Mouse (Mus musculus): ENCODE results near the gene Cdh4. TPM values are rescaled to one million over a fixed set of nuclear protein-coding genes. Genes with fewer than 3 reads are reported as not detected.

Cdh4 gene
- polyA plus RNA-seq, 1 experiment from 2014 or later = 42.8 TPM

- H3K27ac ChIP-seq (replicated peaks; ENCODE audit: low read depth, low read length) = no peak overlapping the region
- 6% methylated on average over 3 of the region's 3 CpGs for WGBS
- H3K9me3 ChIP-seq (ENCODE audit: control insufficient read depth, low read length) = no peaks in the 10 kb centered on the region
- ATAC-seq (ENCODE audit: low FRiP score, low TSS enrichment) (peak; percentile 64), DNase-seq (peak; percentile 92)
- 0 out of 2 replicates have a peak, but pooled peaks cover 2% of the 10 kb centered on the region for H3K36me3 ChIP-seq (ENCODE audit: control insufficient read depth, insufficient read depth, low read length)
- H3K9ac ChIP-seq (replicated peaks; ENCODE audit: low read length) = no peak overlapping the region
- H3K27me3 ChIP-seq (ENCODE audit: control insufficient read depth, insufficient read depth, low read length) = no peaks in the 10 kb centered on the region
- H3K4me2 ChIP-seq (ENCODE audit: low read length) = no peak overlapping the region
- H3K4me3 ChIP-seq (replicated peaks; ENCODE audit: low read depth, low read length) = no peak overlapping the region
- H3K4me1 ChIP-seq (ENCODE audit: control insufficient read depth, insufficient read depth, low read length) = no peaks in the 10 kb centered on the region
These were observed 432.9 kb downstream of the Cdh4 start for GRCm38 (mm10) chr2:179875147-179875546.

DNA sequence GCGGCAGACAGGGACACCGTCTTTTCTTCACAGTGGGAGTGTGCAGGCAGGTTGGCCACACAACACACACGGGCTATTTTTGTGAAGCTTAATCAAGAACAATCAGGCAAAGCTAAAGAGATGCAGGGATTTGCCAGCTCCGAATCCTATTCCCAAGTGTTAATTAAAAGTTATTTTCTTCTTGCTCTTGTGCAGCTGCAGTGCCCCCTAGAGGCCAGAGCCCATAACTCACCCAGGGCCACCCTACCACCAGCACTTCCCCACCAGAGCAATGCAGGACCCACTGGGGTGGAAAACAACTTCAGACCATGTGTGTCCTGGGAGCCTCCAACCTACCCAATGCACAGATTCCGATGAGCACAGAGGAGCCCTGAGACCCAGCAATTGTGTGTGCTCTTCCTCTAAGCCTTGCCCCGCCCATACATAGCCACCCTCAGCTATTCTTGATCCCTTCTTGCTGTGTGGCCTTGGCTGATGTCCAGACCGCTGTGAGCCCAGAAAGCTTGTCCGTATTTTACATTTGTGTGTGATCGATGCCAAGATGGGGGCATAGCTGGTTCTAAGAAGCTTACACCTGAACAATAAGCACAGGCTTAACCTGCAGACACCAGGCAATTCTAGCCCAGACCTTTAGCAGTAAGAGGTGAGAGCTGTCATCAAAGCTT lies 435.5 kb downstream of the Cdh4 start:
- peak; percentile 59 for DNase-seq
- no peaks in the 10 kb centered on the region for H3K9me3 ChIP-seq (ENCODE audit: control insufficient read depth, low read length)
- no peaks in the 10 kb centered on the region for H3K27me3 ChIP-seq (ENCODE audit: control insufficient read depth, insufficient read depth, low read length)
- no peak overlapping the region for H3K4me2 ChIP-seq (ENCODE audit: low read length)
- 67% methylated on average over 9 of the region's 9 CpGs for WGBS
- no peak for ATAC-seq (ENCODE audit: low FRiP score, low TSS enrichment)
- H3K9ac ChIP-seq (replicated peaks; ENCODE audit: low read length) = no peak overlapping the region
- H3K4me1 ChIP-seq (ENCODE audit: control insufficient read depth, insufficient read depth, low read length) = no peaks in the 10 kb centered on the region
- no peak overlapping the region for H3K27ac ChIP-seq (replicated peaks; ENCODE audit: low read depth, low read length)
- 0 out of 2 replicates have a peak, but pooled peaks cover 2% of the 10 kb centered on the region for H3K36me3 ChIP-seq (ENCODE audit: control insufficient read depth, insufficient read depth, low read length)
- no peak overlapping the region for H3K4me3 ChIP-seq (replicated peaks; ENCODE audit: low read depth, low read length)

GRCm38 (mm10) chr2:179884561-179884960 lies 442.3 kb downstream of the Cdh4 start:
- no peak for DNase-seq
- no peaks in the 10 kb centered on the region for H3K4me1 ChIP-seq (ENCODE audit: control insufficient read depth, insufficient read depth, low read length)
- 54% methylated on average over 7 of the region's 7 CpGs for WGBS
- peaks cover 16% of the 10 kb centered on the region for H3K36me3 ChIP-seq (ENCODE audit: control insufficient read depth, insufficient read depth, low read length)
- no peak overlapping the region for H3K27ac ChIP-seq (replicated peaks; ENCODE audit: low read depth, low read length)
- H3K9ac ChIP-seq (replicated peaks; ENCODE audit: low read length) = no peak overlapping the region
- no peak overlapping the region for H3K4me3 ChIP-seq (replicated peaks; ENCODE audit: low read depth, low read length)
- no peaks in the 10 kb centered on the region for H3K9me3 ChIP-seq (ENCODE audit: control insufficient read depth, low read length)
- no peaks in the 10 kb centered on the region for H3K27me3 ChIP-seq (ENCODE audit: control insufficient read depth, insufficient read depth, low read length)
- no peak for ATAC-seq (ENCODE audit: low FRiP score, low TSS enrichment)
- H3K4me2 ChIP-seq (ENCODE audit: low read length) = no peak overlapping the region

DNA sequence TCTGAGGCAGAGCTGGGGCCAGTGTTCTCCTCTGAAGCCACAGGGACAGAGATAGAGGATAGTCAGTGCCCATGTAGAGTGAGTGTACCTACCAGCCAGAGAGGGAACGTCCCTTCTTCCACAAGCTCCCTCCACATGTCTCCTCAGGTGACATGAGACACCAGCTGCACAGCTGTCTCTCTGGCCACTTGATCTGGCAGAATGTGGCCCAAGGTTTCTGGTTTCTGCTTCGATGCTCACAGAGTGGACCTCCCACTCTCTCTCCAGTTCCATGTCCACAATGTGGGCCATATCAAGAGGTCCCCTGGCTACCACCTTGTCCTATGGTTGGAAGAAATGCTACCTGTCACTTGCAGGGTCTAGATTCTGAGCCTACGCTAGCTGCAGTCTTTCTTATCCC lies 448.8 kb downstream of the Cdh4 start:
- Histone ChIP-seq H3K4me1 (ENCODE audit: control insufficient read depth, insufficient read depth, low read length) (no peaks in the 10 kb centered on the region), H3K27me3 (ENCODE audit: control insufficient read depth, insufficient read depth, low read length) (no peaks in the 10 kb centered on the region), H3K4me3 (replicated peaks; ENCODE audit: low read depth, low read length) (no peak overlapping the region), H3K9me3 (ENCODE audit: control insufficient read depth, low read length) (no peaks in the 10 kb centered on the region), H3K9ac (replicated peaks; ENCODE audit: low read length) (no peak overlapping the region), H3K36me3 (ENCODE audit: control insufficient read depth, insufficient read depth, low read length) (peaks cover 17% of the 10 kb centered on the region), H3K4me2 (ENCODE audit: low read length) (no peak overlapping the region), H3K27ac (replicated peaks; ENCODE audit: low read depth, low read length) (no peak overlapping the region)
- 84% methylated on average over 3 of the region's 3 CpGs for WGBS
- DNase-seq (no peak), ATAC-seq (ENCODE audit: low FRiP score, low TSS enrichment) (no peak)

GRCm38 (mm10) chr2:179896949-179897348 lies 454.7 kb downstream of the Cdh4 start:
- 95% methylated on average over 2 of the region's 2 CpGs for WGBS
- no peak overlapping the region for H3K4me2 ChIP-seq (ENCODE audit: low read length)
- H3K4me3 ChIP-seq (replicated peaks; ENCODE audit: low read depth, low read length) = no peak overlapping the region
- H3K9me3 ChIP-seq (ENCODE audit: control insufficient read depth, low read length) = no peaks in the 10 kb centered on the region
- ATAC-seq (ENCODE audit: low FRiP score, low TSS enrichment) (no peak), DNase-seq (no peak)
- 0 out of 2 replicates have a peak, but pooled peaks cover 3% of the 10 kb centered on the region for H3K36me3 ChIP-seq (ENCODE audit: control insufficient read depth, insufficient read depth, low read length)
- H3K27ac ChIP-seq (replicated peaks; ENCODE audit: low read depth, low read length) = no peak overlapping the region
- no peaks in the 10 kb centered on the region for H3K4me1 ChIP-seq (ENCODE audit: control insufficient read depth, insufficient read depth, low read length)
- H3K27me3 ChIP-seq (ENCODE audit: control insufficient read depth, insufficient read depth, low read length) = no peaks in the 10 kb centered on the region
- H3K9ac ChIP-seq (replicated peaks; ENCODE audit: low read length) = no peak overlapping the region

DNA sequence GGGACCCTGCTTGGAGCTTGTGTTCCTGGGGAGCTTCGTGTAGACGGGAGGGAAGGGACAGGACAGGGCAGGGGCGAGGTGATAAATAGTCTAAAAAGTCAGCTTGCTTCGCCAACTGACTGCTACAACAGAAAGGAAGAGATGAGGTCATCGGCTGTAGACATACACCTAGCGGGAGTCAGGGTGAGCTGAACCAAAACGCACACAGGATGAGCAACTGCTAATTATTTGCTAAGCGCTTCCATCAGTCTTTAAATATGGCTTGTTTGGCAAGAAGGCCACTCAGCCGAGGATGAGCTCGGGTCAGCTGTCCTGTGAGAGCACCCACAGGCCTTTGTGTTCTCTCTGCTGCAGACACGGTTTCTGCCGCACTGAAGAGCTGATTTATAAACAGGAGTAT lies 470.7 kb downstream of the Cdh4 start:
- Histone ChIP-seq H3K4me1 (ENCODE audit: control insufficient read depth, insufficient read depth, low read length) (no peaks in the 10 kb centered on the region), H3K27me3 (ENCODE audit: control insufficient read depth, insufficient read depth, low read length) (no peaks in the 10 kb centered on the region), H3K9ac (replicated peaks; ENCODE audit: low read length) (no peak overlapping the region), H3K36me3 (ENCODE audit: control insufficient read depth, insufficient read depth, low read length) (peaks cover 54% of the 10 kb centered on the region), H3K9me3 (ENCODE audit: control insufficient read depth, low read length) (no peaks in the 10 kb centered on the region), H3K27ac (replicated peaks; ENCODE audit: low read depth, low read length) (no peak overlapping the region), H3K4me2 (ENCODE audit: low read length) (no peak overlapping the region), H3K4me3 (replicated peaks; ENCODE audit: low read depth, low read length) (no peak overlapping the region)
- ATAC-seq (ENCODE audit: low FRiP score, low TSS enrichment) = no peak
- peak; percentile 15 for DNase-seq
- 47% methylated on average over 12 of the region's 12 CpGs for WGBS

GRCm38 (mm10) chr2:179913349-179913748 lies 471.1 kb downstream of the Cdh4 start:
- Histone ChIP-seq H3K4me3 (replicated peaks; ENCODE audit: low read depth, low read length) (no peak overlapping the region), H3K9ac (replicated peaks; ENCODE audit: low read length) (no peak overlapping the region), H3K9me3 (ENCODE audit: control insufficient read depth, low read length) (no peaks in the 10 kb centered on the region), H3K27me3 (ENCODE audit: control insufficient read depth, insufficient read depth, low read length) (no peaks in the 10 kb centered on the region), H3K36me3 (ENCODE audit: control insufficient read depth, insufficient read depth, low read length) (peaks cover 56% of the 10 kb centered on the region), H3K4me2 (ENCODE audit: low read length) (no peak overlapping the region), H3K27ac (replicated peaks; ENCODE audit: low read depth, low read length) (no peak overlapping the region), H3K4me1 (ENCODE audit: control insufficient read depth, insufficient read depth, low read length) (no peaks in the 10 kb centered on the region)
- peak; percentile 2 for DNase-seq
- WGBS = 31% methylated on average over 15 of the region's 15 CpGs
- ATAC-seq (ENCODE audit: low FRiP score, low TSS enrichment) = no peak

GRCm38 (mm10) chr2:179914246-179914645 lies 472.0 kb downstream of the Cdh4 start:
- Histone ChIP-seq H3K4me3 (replicated peaks; ENCODE audit: low read depth, low read length) (no peak overlapping the region), H3K36me3 (ENCODE audit: control insufficient read depth, insufficient read depth, low read length) (peaks cover 64% of the 10 kb centered on the region), H3K4me2 (ENCODE audit: low read length) (no peak overlapping the region), H3K9ac (replicated peaks; ENCODE audit: low read length) (no peak overlapping the region), H3K9me3 (ENCODE audit: control insufficient read depth, low read length) (no peaks in the 10 kb centered on the region), H3K27me3 (ENCODE audit: control insufficient read depth, insufficient read depth, low read length) (no peaks in the 10 kb centered on the region), H3K27ac (replicated peaks; ENCODE audit: low read depth, low read length) (no peak overlapping the region), H3K4me1 (ENCODE audit: control insufficient read depth, insufficient read depth, low read length) (no peaks in the 10 kb centered on the region)
- 77% methylated on average over 2 of the region's 2 CpGs for WGBS
- DNase-seq (peak; percentile 37), ATAC-seq (ENCODE audit: low FRiP score, low TSS enrichment) (no peak)

All from midbrain, embryonic 14.5 days (tissue).